Mouse (Mus musculus) NIH3T3 (cell line): ENCODE measurements around the gene Usp46.

Experiments used
- DNase-seq: peaks from one replicate; pipeline ENCODE4 v3.0.0-alpha.2; 2012; ENCODE audit warnings: low read depth

The Usp46 gene

GRCm38 (mm10) chr5:74067831-74068713 lies at the start of gene Usp46:
Gene Usp46 (minus strand): TSS chr5:74068431.
- peak; percentile 88 for DNase-seq

- no peak for DNase-seq
Observed at GRCm38 (mm10) chr5:74113961-74114689, 45.9 kb upstream of the Usp46 start.

GRCm38 (mm10) chr5:74105445-74105844 lies 37.2 kb upstream of the Usp46 start:
- no peak for DNase-seq

GRCm38 (mm10) chr5:74101761-74102160 lies 33.5 kb upstream of the Usp46 start:
- DNase-seq = no peak

GRCm38 (mm10) chr5:74099046-74099445 lies 30.8 kb upstream of the Usp46 start:
- DNase-seq = no peak

GRCm38 (mm10) chr5:74097854-74098220 lies 29.6 kb upstream of the Usp46 start:
- no peak for DNase-seq

GRCm38 (mm10) chr5:74097116-74097853 lies 29.1 kb upstream of the Usp46 start:
- DNase-seq = peak; percentile 36

GRCm38 (mm10) chr5:74096060-74096459 lies 27.8 kb upstream of the Usp46 start:
- no peak for DNase-seq

GRCm38 (mm10) chr5:74095611-74096010 lies 27.4 kb upstream of the Usp46 start:
- DNase-seq = no peak

GRCm38 (mm10) chr5:74094841-74095437 lies 26.7 kb upstream of the Usp46 start:
- DNase-seq = no peak

GRCm38 (mm10) chr5:74093556-74094428 lies 25.6 kb upstream of the Usp46 start:
- DNase-seq = no peak

GRCm38 (mm10) chr5:74092833-74093555 lies 24.8 kb upstream of the Usp46 start:
- DNase-seq = peak; percentile 97

- DNase-seq = no peak
Observed at GRCm38 (mm10) chr5:74092481-74092832, 24.2 kb upstream of the Usp46 start.

- DNase-seq = no peak
Observed at GRCm38 (mm10) chr5:74089643-74090042, 21.4 kb upstream of the Usp46 start.

- DNase-seq = no peak
Observed at GRCm38 (mm10) chr5:74081756-74082155, 13.5 kb upstream of the Usp46 start.

- no peak for DNase-seq
Observed at GRCm38 (mm10) chr5:74078861-74079615, 10.8 kb upstream of the Usp46 start.

- DNase-seq = no peak
Observed at GRCm38 (mm10) chr5:74078400-74078799, 10.2 kb upstream of the Usp46 start.

GRCm38 (mm10) chr5:74077959-74078358 lies 9.7 kb upstream of the Usp46 start:
- no peak for DNase-seq

- no peak for DNase-seq
Observed at GRCm38 (mm10) chr5:74076759-74077158, 8.5 kb upstream of the Usp46 start.

GRCm38 (mm10) chr5:74070564-74070963 lies 2.3 kb upstream of the Usp46 start:
- peak; percentile 22 for DNase-seq
